Mouse (Mus musculus) inflammation-experienced regulatory T-cells, adult 16 weeks (primary cell): ENCODE data around the gene Olfr785. TPM values are rescaled to one million over a fixed set of nuclear protein-coding genes. Genes with fewer than 3 reads are reported as not detected.

Experiments
- polyA plus RNA-seq: library from polyadenylated mRNA; unstranded; fragments of 100-300 nt; shearing (Covaris generic); gene quantifications from one replicate; pipeline ENCODE4 v1.2.1, GENCODE M21; 2017

Olfr785 gene
- polyA plus RNA-seq, result not detected

DNA sequence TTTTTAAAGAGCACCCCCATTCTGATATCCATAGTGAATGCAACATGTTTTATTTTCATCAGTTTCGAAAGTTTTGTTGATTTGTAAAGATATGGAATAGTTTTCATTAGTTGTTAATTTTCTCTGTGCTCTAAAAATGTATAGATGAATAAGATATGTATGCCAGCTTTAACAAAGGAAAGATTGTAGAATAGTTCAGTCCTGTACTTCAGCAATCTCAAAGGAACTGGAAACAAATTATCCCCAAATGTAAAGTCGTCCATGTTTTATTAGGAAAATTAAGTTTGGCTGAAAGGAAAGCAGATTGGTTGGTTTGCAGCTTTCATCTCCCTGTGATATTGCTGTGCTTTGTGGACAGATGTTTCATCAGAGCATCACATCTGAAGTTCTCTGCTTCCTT is at the start of gene Olfr785:
Gene Olfr785 (plus strand): TSS at position 301 of the 400 bp plus-strand sequence.

DNA sequence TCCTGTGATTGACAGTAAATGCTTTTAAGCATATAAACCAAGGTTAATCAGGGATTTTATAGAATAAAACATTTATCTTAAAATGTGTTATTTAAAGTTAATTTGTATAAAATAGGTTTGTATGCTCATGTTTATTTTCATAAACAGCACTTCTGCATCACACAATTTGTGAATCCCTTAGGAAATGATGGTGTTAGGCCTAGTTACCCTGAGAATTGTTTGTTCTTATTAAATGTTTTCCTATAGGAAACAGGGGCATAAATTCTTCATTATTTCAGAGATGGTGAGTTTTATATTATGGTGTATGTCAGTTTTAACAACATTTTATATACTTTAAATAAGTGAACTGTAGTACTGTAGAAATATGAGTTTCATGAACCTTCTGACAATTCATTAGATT is 21.4 kb upstream of the Olfr785 start, which contains the start of gene Olfr784:
Gene Olfr784 (plus strand): TSS at position 301 of the 400 bp plus-strand sequence.

DNA sequence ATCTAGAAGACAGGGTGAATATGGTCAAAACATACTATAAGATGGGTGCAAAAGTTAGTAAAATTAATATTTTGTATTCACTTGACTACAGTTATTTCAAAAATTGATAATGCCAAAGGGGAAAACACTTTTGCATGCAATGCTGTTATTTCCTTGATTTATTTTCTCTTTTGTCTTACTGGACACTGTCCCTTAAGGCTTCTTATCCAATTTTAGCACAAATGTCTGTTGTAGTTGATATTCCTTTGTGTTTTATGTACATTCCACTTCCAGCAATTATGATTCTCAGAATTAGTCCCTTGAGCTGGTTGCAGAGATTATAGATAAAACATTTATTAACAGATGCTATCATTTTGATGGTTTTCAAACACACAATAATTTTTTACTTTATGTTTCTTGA is 21.8 kb downstream of the Olfr785 start, which contains the start of gene Olfr786:
Gene Olfr786 (plus strand): TSS at position 301 of the 400 bp plus-strand sequence.

Other genes with a start within 250 kb of the Olfr785 start
- not detected for gene Olfr771, start 240.7 kb upstream of the Olfr785 start, polyA plus RNA-seq
- not detected for gene Olfr772, start 227.5 kb upstream of the Olfr785 start, polyA plus RNA-seq
- gene Olfr773, start 218.0 kb upstream of the Olfr785 start, polyA plus RNA-seq, result not detected
- gene Olfr774, start 169.2 kb upstream of the Olfr785 start, polyA plus RNA-seq, result not detected
- gene Olfr775, start 157.0 kb upstream of the Olfr785 start, polyA plus RNA-seq, result not detected
- gene Olfr776, start 146.3 kb upstream of the Olfr785 start, polyA plus RNA-seq, result not detected
- not detected for gene Olfr777, start 133.9 kb upstream of the Olfr785 start, polyA plus RNA-seq
- not detected for gene Olfr780, start 87.3 kb upstream of the Olfr785 start, polyA plus RNA-seq
- gene Olfr781, start 76.6 kb upstream of the Olfr785 start, polyA plus RNA-seq, result not detected
- gene Olfr782, start 56.6 kb upstream of the Olfr785 start, polyA plus RNA-seq, result not detected
- not detected for gene Olfr784, start 21.3 kb upstream of the Olfr785 start, polyA plus RNA-seq
- not detected for gene Olfr786, start 21.9 kb downstream of the Olfr785 start, polyA plus RNA-seq
- 0.07 TPM for gene Olfr787, start 56.4 kb downstream of the Olfr785 start, polyA plus RNA-seq
- gene Olfr788, start 65.6 kb downstream of the Olfr785 start, polyA plus RNA-seq, result not detected
- gene Olfr789, start 79.3 kb downstream of the Olfr785 start, polyA plus RNA-seq, result not detected
- not detected for gene Olfr790, start 93.1 kb downstream of the Olfr785 start, polyA plus RNA-seq
- not detected for gene Olfr791, start 116.4 kb downstream of the Olfr785 start, polyA plus RNA-seq
- gene Olfr792, start 133.7 kb downstream of the Olfr785 start, polyA plus RNA-seq, result not detected
- not detected for gene Olfr794, start 162.2 kb downstream of the Olfr785 start, polyA plus RNA-seq
- not detected for gene Olfr796, start 207.1 kb downstream of the Olfr785 start, polyA plus RNA-seq
- gene Olfr798, start 222.5 kb downstream of the Olfr785 start, polyA plus RNA-seq, result not detected
- gene Olfr799, start 232.1 kb downstream of the Olfr785 start, polyA plus RNA-seq, result not detected